Mouse (Mus musculus): Measurements from ENCODE around the gene Nadsyn1. TPM values are rescaled to one million over a fixed set of nuclear protein-coding genes. Genes with fewer than 3 reads are reported as not detected.

Nadsyn1 gene
- polyA plus RNA-seq, 1 experiment from 2014 or later = 8.1 TPM

DNA sequence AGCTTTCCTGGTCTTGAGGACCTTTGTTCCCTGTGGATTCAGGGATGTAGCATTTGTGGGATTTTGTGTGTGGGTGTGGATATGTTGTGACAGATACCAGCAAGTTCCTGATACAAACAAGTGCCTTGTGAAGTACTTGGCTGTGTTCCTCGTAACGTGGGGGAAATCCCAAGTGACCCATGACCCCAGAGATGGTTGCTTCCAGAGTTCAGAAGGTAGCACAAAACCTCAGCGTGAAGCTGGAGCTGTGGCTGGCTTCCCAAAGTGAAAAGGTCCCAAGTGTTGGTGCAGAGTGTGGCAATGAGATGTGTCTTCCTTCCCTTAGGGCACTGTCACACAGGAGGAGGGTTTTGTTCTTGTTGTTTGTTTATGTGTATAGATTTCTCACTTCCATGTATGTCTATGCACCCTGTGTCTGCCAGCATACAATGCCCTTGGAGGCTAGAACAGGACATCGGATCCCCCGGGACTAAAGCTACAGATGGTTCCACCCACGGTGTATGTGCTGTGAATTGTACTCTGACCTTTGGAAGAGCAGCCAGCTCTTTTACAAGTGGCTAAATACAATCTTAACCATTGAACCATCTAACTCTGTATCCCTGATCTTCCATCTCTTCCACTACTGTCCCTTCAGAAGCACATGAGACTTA lies 30.2 kb downstream of the Nadsyn1 start:
- WGBS (ENCODE audit: insufficient replicate concordance) = 77% methylated on average over 6 of the region's 6 CpGs

GRCm38 (mm10) chr7:143783996-143784829 lies 38.4 kb downstream of the Nadsyn1 start, which contains the start of gene Mrgpre:
TSS of gene Mrgpre (minus strand) at chr7:143784500.
- Histone ChIP-seq H3K4me3 (ENCODE audit: low read depth, low read length) (peak within 1 kb of the TSS; percentile 39), H3K4me1 (ENCODE audit: control insufficient read depth, insufficient read depth, low read length) (peaks cover 18% of the 10 kb centered on the region), H3K9ac (ENCODE audit: low read depth, low read length) (peak within 1 kb of the TSS; percentile 58), H3K36me3 (ENCODE audit: control insufficient read depth, insufficient read depth, low read length) (no peaks in the 10 kb centered on the region), H3K27ac (ENCODE audit: low read depth, low read length) (peak within 1 kb of the TSS; percentile 50), H3K4me2 (peak within 1 kb of the TSS; percentile 60), H3K9me3 (replicated peaks; ENCODE audit: control insufficient read depth, low read length) (no peaks in the 10 kb centered on the region), H3K27me3 (ENCODE audit: control insufficient read depth, insufficient read depth, low read length) (peaks cover 3% of the 10 kb centered on the region)
- 3% methylated on average over 21 of the region's 21 CpGs for WGBS (ENCODE audit: insufficient replicate concordance)
- peak; percentile 74 for ATAC-seq (replicated peaks; ENCODE audit: insufficient number of reproducible peaks, low FRiP score, low TSS enrichment)

More for the DNA sequence above, 30.2 kb downstream of the Nadsyn1 start:
- no peak for ATAC-seq (replicated peaks; ENCODE audit: insufficient number of reproducible peaks, low FRiP score, low TSS enrichment)
- Histone ChIP-seq H3K9ac (ENCODE audit: low read depth, low read length) (no peak overlapping the region), H3K9me3 (replicated peaks; ENCODE audit: control insufficient read depth, low read length) (no peaks in the 10 kb centered on the region), H3K36me3 (ENCODE audit: control insufficient read depth, insufficient read depth, low read length) (peaks cover 5% of the 10 kb centered on the region; the same call in 1 of the 2 replicates), H3K4me1 (ENCODE audit: control insufficient read depth, insufficient read depth, low read length) (no peaks in the 10 kb centered on the region), H3K4me3 (ENCODE audit: low read depth, low read length) (no peak overlapping the region), H3K27ac (ENCODE audit: low read depth, low read length) (no peak overlapping the region), H3K27me3 (ENCODE audit: control insufficient read depth, insufficient read depth, low read length) (no peaks in the 10 kb centered on the region), H3K4me2 (no peak overlapping the region)

GRCm38 (mm10) chr7:143783378-143783995 lies 39.2 kb downstream of the Nadsyn1 start:
- no peaks in the 10 kb centered on the region for H3K36me3 ChIP-seq (ENCODE audit: control insufficient read depth, insufficient read depth, low read length)
- H3K4me1 ChIP-seq (ENCODE audit: control insufficient read depth, insufficient read depth, low read length) = peaks cover 18% of the 10 kb centered on the region
- peak; percentile 48 for ATAC-seq (replicated peaks; ENCODE audit: insufficient number of reproducible peaks, low FRiP score, low TSS enrichment)
- peaks cover 3% of the 10 kb centered on the region for H3K27me3 ChIP-seq (ENCODE audit: control insufficient read depth, insufficient read depth, low read length)
- peak overlapping the region; percentile 58 for H3K9ac ChIP-seq (ENCODE audit: low read depth, low read length)
- peak overlapping the region; percentile 39 for H3K4me3 ChIP-seq (ENCODE audit: low read depth, low read length)
- H3K27ac ChIP-seq (ENCODE audit: low read depth, low read length) = peak overlapping the region; percentile 50; the same call in 1 of the 2 replicates
- 23% methylated on average over 4 of the region's 6 CpGs for WGBS (ENCODE audit: insufficient replicate concordance)
- H3K9me3 ChIP-seq (replicated peaks; ENCODE audit: control insufficient read depth, low read length) = no peaks in the 10 kb centered on the region
- peak overlapping the region; percentile 60 for H3K4me2 ChIP-seq

- Histone ChIP-seq H3K4me3 (ENCODE audit: low read depth, low read length) (no peak overlapping the region), H3K4me1 (ENCODE audit: control insufficient read depth, insufficient read depth, low read length) (no peaks in the 10 kb centered on the region), H3K27me3 (ENCODE audit: control insufficient read depth, insufficient read depth, low read length) (peaks cover 3% of the 10 kb centered on the region), H3K9me3 (replicated peaks; ENCODE audit: control insufficient read depth, low read length) (no peaks in the 10 kb centered on the region), H3K9ac (ENCODE audit: low read depth, low read length) (no peak overlapping the region), H3K36me3 (ENCODE audit: control insufficient read depth, insufficient read depth, low read length) (no peaks in the 10 kb centered on the region), H3K27ac (ENCODE audit: low read depth, low read length) (no peak overlapping the region), H3K4me2 (no peak overlapping the region)
- no peak for ATAC-seq (replicated peaks; ENCODE audit: insufficient number of reproducible peaks, low FRiP score, low TSS enrichment)
- WGBS (ENCODE audit: insufficient replicate concordance) = 37% methylated on average over 2 of the region's 2 CpGs
These were observed 45.3 kb downstream of the Nadsyn1 start for GRCm38 (mm10) chr7:143777375-143777774.

DNA sequence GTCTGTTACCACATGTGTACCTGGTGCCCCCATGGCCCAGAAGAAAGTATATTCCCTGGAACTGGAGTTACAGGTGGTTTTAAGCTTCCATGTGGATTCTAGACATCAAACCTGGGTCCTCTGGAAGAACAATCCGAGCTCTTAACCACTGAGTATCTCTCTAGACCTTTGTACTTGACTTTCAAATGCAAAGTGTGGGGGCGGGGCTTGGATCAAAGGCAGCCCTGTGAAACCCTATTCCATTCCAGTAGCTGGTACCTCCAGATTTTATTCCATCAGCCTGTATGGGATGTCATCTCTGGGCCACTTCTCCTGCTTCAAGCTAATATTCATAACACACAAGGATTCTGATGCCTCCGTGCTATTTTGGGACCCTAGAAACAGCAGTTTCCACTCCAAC lies 46.5 kb downstream of the Nadsyn1 start:
- no peak for ATAC-seq (replicated peaks; ENCODE audit: insufficient number of reproducible peaks, low FRiP score, low TSS enrichment)
- no peak overlapping the region for H3K4me3 ChIP-seq (ENCODE audit: low read depth, low read length)

DNA sequence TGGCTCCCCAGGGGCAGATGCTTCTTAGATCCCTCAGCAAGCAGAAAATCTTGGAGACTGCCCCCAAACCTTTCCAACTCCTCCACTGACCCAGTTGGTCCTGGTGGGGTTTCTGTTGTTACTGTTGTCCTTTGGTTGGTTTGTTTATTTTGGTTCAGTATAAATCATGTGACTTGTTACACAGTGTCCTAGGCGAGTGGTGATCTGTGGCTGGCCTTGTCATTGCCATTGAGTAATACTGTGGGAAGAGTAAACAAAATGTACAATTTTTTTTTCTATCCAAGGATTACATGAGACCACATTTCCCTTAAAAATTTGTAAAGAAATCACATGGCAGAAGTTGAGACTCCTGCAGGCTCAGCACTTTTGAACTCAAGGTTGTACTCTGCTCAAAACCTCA lies 53.2 kb downstream of the Nadsyn1 start:
- H3K4me3 ChIP-seq (ENCODE audit: low read depth, low read length) = no peak overlapping the region
- 55% methylated on average over 1 of the region's 1 CpGs for WGBS (ENCODE audit: insufficient replicate concordance)
- no peaks in the 10 kb centered on the region for H3K36me3 ChIP-seq (ENCODE audit: control insufficient read depth, insufficient read depth, low read length)

More for the DNA sequence above, 46.5 kb downstream of the Nadsyn1 start:
- Histone ChIP-seq H3K27me3 (ENCODE audit: control insufficient read depth, insufficient read depth, low read length) (peaks cover 3% of the 10 kb centered on the region), H3K4me2 (no peak overlapping the region), H3K4me1 (ENCODE audit: control insufficient read depth, insufficient read depth, low read length) (no peaks in the 10 kb centered on the region), H3K9me3 (replicated peaks; ENCODE audit: control insufficient read depth, low read length) (no peaks in the 10 kb centered on the region), H3K36me3 (ENCODE audit: control insufficient read depth, insufficient read depth, low read length) (no peaks in the 10 kb centered on the region), H3K9ac (ENCODE audit: low read depth, low read length) (no peak overlapping the region), H3K27ac (ENCODE audit: low read depth, low read length) (no peak overlapping the region)
- WGBS (ENCODE audit: insufficient replicate concordance) = 34% methylated on average over 3 of the region's 3 CpGs

GRCm38 (mm10) chr7:143768267-143768666 lies 54.4 kb downstream of the Nadsyn1 start:
- no peak for ATAC-seq (replicated peaks; ENCODE audit: insufficient number of reproducible peaks, low FRiP score, low TSS enrichment)
- Histone ChIP-seq H3K9ac (ENCODE audit: low read depth, low read length) (no peak overlapping the region), H3K9me3 (replicated peaks; ENCODE audit: control insufficient read depth, low read length) (no peaks in the 10 kb centered on the region), H3K27ac (ENCODE audit: low read depth, low read length) (no peak overlapping the region), H3K4me2 (no peak overlapping the region), H3K27me3 (ENCODE audit: control insufficient read depth, insufficient read depth, low read length) (peaks cover 25% of the 10 kb centered on the region), H3K4me3 (ENCODE audit: low read depth, low read length) (no peak overlapping the region), H3K36me3 (ENCODE audit: control insufficient read depth, insufficient read depth, low read length) (no peaks in the 10 kb centered on the region), H3K4me1 (ENCODE audit: control insufficient read depth, insufficient read depth, low read length) (no peaks in the 10 kb centered on the region)
- WGBS (ENCODE audit: insufficient replicate concordance) = 67% methylated on average over 6 of the region's 6 CpGs

More for the DNA sequence above, 53.2 kb downstream of the Nadsyn1 start:
- no peak for ATAC-seq (replicated peaks; ENCODE audit: insufficient number of reproducible peaks, low FRiP score, low TSS enrichment)
- Histone ChIP-seq H3K27ac (ENCODE audit: low read depth, low read length) (no peak overlapping the region), H3K9me3 (replicated peaks; ENCODE audit: control insufficient read depth, low read length) (no peaks in the 10 kb centered on the region), H3K4me1 (ENCODE audit: control insufficient read depth, insufficient read depth, low read length) (no peaks in the 10 kb centered on the region), H3K4me2 (no peak overlapping the region), H3K9ac (ENCODE audit: low read depth, low read length) (no peak overlapping the region), H3K27me3 (ENCODE audit: control insufficient read depth, insufficient read depth, low read length) (peaks cover 20% of the 10 kb centered on the region)

- ATAC-seq (replicated peaks; ENCODE audit: insufficient number of reproducible peaks, low FRiP score, low TSS enrichment) = no peak
- Histone ChIP-seq H3K9me3 (replicated peaks; ENCODE audit: control insufficient read depth, low read length) (no peaks in the 10 kb centered on the region), H3K4me2 (no peak within 1 kb of the TSS), H3K27ac (ENCODE audit: low read depth, low read length) (no peak within 1 kb of the TSS), H3K4me1 (ENCODE audit: control insufficient read depth, insufficient read depth, low read length) (no peaks in the 10 kb centered on the region), H3K36me3 (ENCODE audit: control insufficient read depth, insufficient read depth, low read length) (no peaks in the 10 kb centered on the region), H3K9ac (ENCODE audit: low read depth, low read length) (no peak within 1 kb of the TSS), H3K4me3 (ENCODE audit: low read depth, low read length) (no peak within 1 kb of the TSS), H3K27me3 (ENCODE audit: control insufficient read depth, insufficient read depth, low read length) (peaks cover 31% of the 10 kb centered on the region)
- 46% methylated on average over 6 of the region's 6 CpGs for WGBS (ENCODE audit: insufficient replicate concordance)
These were observed 55.8 kb downstream of the Nadsyn1 start, which contains the start of gene Mrgprg for GRCm38 (mm10) chr7:143766893-143767292. TSS of gene Mrgprg (minus strand) at chr7:143766993.

All from heart, embryonic 11.5 days (tissue).